Mouse (Mus musculus) liver, embryonic 14.5 days (tissue): ENCODE data around the gene Prss32. TPM values are rescaled to one million over a fixed set of nuclear protein-coding genes. Genes with fewer than 3 reads are reported as not detected.
"Not testable (repeated sequence)": the region's sequence is repeated elsewhere in the genome, so short reads cannot be mapped to it uniquely, and the experiment has no call there.

Experiments
- ATAC-seq: fragments of 200-750 bp; cut with Nextera tagmentation; 2 replicates; pipeline ENCODE4 v1.8.0; 2017; ENCODE audit warnings: moderate number of reproducible peaks, mild to moderate bottlenecking, moderate library complexity; ENCODE audit not compliant: insufficient read depth
- DNase-seq, 3 experiments: peaks; one replicate each; pipeline ENCODE4 v3.0.0-alpha.2; 2012 to 2013; ENCODE audit warnings: low read depth in 3 of 3, low spot score in 3 of 3
- H3K27ac ChIP-seq: fragments of 300-500 bp; sonication (generic); 2 replicates; pipeline ENCODE4 v1.5.1; 2014; ENCODE audit warnings: moderate library complexity, mild to moderate bottlenecking, control low read depth, inconsistent platforms
- H3K27me3 ChIP-seq: fragments of 300-500 bp; sonication (generic); 2 replicates; pipeline ENCODE4 v1.6.1; 2014; ENCODE audit warnings: mild to moderate bottlenecking, low read length, moderate library complexity; ENCODE audit not compliant: control insufficient read depth, insufficient read depth
- H3K36me3 ChIP-seq: fragments of 300-500 bp; sonication (generic); replicated peaks from 2 replicates; pipeline ENCODE4 v1.6.1; 2014; ENCODE audit warnings: low read depth; ENCODE audit not compliant: control insufficient read depth, insufficient read depth
- H3K4me1 ChIP-seq, 2 experiments: fragments of 200-500 bp in 1 of 2; fragments of 300-500 bp in 1 of 2; sonication (generic) in 1 of 2; replicated peaks; 2 replicates each; pipeline ENCODE4 v1.6.1; 2012 to 2014; ENCODE audit warnings: antibody characterized with exemption in 1 of 2, inconsistent platforms in 1 of 2, low read length in 1 of 2; ENCODE audit not compliant: control insufficient read depth in 2 of 2, insufficient read depth in 2 of 2
- H3K4me2 ChIP-seq: fragments of 300-500 bp; sonication (generic); 2 replicates; pipeline ENCODE4 v1.6.1; 2014; ENCODE audit warnings: low read depth, mild to moderate bottlenecking, control low read depth, moderate library complexity
- H3K4me3 ChIP-seq, 2 experiments: fragments of 200-500 bp in 1 of 2; fragments of 300-500 bp in 1 of 2; sonication (generic) in 1 of 2; 2 replicates each; pipeline ENCODE4 v1.5.1; 2012 to 2014; ENCODE audit warnings: low read depth in 2 of 2, low read length in 2 of 2, mild to moderate bottlenecking in 2 of 2, control low read depth in 1 of 2, inconsistent platforms in 1 of 2, moderate library complexity in 1 of 2; ENCODE audit not compliant: insufficient read depth in 1 of 2
- H3K9ac ChIP-seq: fragments of 300-500 bp; sonication (generic); replicated peaks from 2 replicates; pipeline ENCODE4 v1.6.1; 2014; ENCODE audit warnings: mild to moderate bottlenecking, control low read depth, moderate library complexity
- H3K9me3 ChIP-seq: fragments of 300-500 bp; sonication (generic); 2 replicates; pipeline ENCODE4 v1.6.1; 2016; ENCODE audit warnings: low read length, mixed read lengths; ENCODE audit not compliant: control insufficient read depth
- CTCF ChIP-seq: IDR thresholded peaks from 2 replicates; pipeline ENCODE4 v1.5.1; 2016; ENCODE audit warnings: antibody characterized with exemption, low read depth, control low read depth
- EP300 ChIP-seq: IDR thresholded peaks from 2 replicates; pipeline ENCODE4 v1.6.1; 2016; ENCODE audit warnings: antibody characterized with exemption, low read depth
- WGBS: fragments of 180-500 bp; shearing (Covaris S2); extraction: QIAGEN DNeasy Blood & Tissue Kit; methylation state at CpG from one replicate; pipeline ENCODE4 v1.1.7; 2014; ENCODE audit not compliant: insufficient replicate concordance; 5-methylcytosine and 5-hydroxymethylcytosine counted together
- microRNA-seq: library from miRNA; unstranded; fragments of <30 nt; microRNA quantifications from one replicate; pipeline ENCODE4, GENCODE M21; 2016
- polyA plus RNA-seq, 2 experiments: library from polyadenylated mRNA; depleted of rRNA in 1 of 2; stranded (reverse) in 1 of 2; unstranded in 1 of 2; fragments of >200 nt; fragmentation: Nextera tagmentation in 1 of 2; extraction: Ambion mirVana in 1 of 2; gene quantifications; 2 replicates each; pipeline versions ENCODE4 v1.2.1 to v1.2.3; 2012 to 2014

Prss32 gene
- polyA plus RNA-seq, 2 experiments = not detected

DNA sequence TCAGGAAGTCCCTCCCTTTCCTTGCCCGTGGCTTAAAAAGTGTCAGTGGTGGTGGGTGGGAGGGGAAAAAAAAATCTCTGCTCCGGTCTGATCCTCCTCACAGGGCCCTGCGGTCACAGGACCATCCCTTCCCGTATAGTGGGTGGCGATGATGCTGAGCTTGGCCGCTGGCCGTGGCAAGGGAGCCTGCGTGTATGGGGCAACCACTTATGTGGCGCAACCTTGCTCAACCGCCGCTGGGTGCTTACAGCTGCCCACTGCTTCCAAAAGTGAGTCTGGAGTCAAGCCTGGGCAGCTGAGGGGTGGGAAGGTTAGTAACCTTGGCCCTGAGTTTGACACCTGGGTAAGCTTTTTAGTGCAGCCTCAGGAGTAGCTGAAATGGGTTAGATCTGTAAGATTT is 24.9 kb downstream of the Prss32 start:
- DNase-seq (no peak), ATAC-seq (no peak)
- 68% methylated on average over 11 of the region's 11 CpGs for WGBS
- Histone ChIP-seq H3K27ac (no peak overlapping the region), H3K9me3 (no peaks in the 10 kb centered on the region), H3K27me3 (no peaks in the 10 kb centered on the region), H3K4me2 (no peak overlapping the region), H3K9ac (no peak overlapping the region), H3K36me3 (no peaks in the 10 kb centered on the region), H3K4me1 (no peaks in the 10 kb centered on the region), H3K4me3 (no peak overlapping the region)
- TF ChIP-seq EP300 (no peak), CTCF (no peak)

DNA sequence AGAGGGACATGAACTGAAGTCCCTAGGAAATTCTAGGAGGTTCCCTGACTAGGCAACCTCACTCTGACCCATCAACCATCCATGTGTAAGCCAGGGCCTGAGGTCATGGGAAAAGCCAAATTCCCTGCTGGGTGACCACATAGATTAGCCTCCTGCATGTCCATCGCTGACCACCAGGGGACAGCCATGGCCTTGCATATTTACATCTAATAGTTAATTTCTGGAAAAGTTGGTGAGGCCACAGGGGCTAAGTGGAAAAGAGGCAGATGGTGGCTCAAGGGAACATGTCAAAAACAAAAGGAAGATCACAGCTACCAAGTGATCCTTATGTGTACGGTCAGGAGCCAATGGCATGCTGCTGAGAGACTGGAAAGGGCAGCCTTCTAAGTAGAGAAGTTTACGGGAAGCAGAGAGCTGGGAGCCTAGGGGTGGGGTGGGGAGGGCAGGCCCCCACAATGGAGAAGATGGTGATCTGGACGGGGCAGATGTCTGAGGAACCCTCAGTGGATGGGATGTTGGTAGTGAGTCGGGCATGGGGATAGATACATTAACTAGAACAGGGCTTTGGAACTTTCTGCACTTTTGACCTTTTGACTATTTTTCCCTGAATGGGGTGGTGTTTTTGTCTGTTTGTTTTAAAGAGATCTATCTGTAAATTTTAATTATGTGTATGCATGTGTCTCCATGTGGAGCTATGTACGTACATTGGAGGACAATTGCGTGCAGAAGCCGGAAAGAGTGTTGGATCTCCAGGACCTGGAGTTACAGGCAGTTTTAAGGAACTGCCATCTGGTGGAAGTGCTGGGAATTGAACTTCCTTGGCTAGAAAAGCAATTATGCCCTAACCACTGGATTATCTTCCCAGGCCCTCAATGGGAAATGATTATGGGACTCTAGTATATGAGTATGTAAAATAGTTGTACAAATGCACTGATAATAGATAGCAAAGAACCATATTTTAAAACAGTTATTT is 30.5 kb downstream of the Prss32 start:
- DNase-seq (no peak), ATAC-seq (no peak)

GRCm38 (mm10) chr17:23876741-23877140 is 33.1 kb downstream of the Prss32 start:
- H3K4me1 ChIP-seq = no peaks in the 10 kb centered on the region
- no peak overlapping the region for H3K4me2 ChIP-seq
- no peaks in the 10 kb centered on the region for H3K27me3 ChIP-seq
- no peak for ATAC-seq
- no peaks in the 10 kb centered on the region for H3K36me3 ChIP-seq
- no peaks in the 10 kb centered on the region for H3K9me3 ChIP-seq
- TF ChIP-seq CTCF (no peak), EP300 (no peak)
- no peak overlapping the region for H3K27ac ChIP-seq
- H3K4me3 ChIP-seq = no peak overlapping the region
- no peak for DNase-seq
- WGBS = 40% methylated on average over 3 of the region's 3 CpGs
- no peak overlapping the region for H3K9ac ChIP-seq

More for the DNA sequence above, 30.5 kb downstream of the Prss32 start:
- 34% methylated on average over 8 of the region's 8 CpGs for WGBS
- H3K4me2 ChIP-seq = no peak overlapping the region
- no peak overlapping the region for H3K4me3 ChIP-seq
- TF ChIP-seq CTCF (peak; percentile 80), EP300 (no peak)
- H3K27ac ChIP-seq = no peak overlapping the region
- no peak overlapping the region for H3K9ac ChIP-seq
- no peaks in the 10 kb centered on the region for H3K27me3 ChIP-seq
- H3K4me1 ChIP-seq = no peaks in the 10 kb centered on the region
- H3K9me3 ChIP-seq = no peaks in the 10 kb centered on the region
- H3K36me3 ChIP-seq = no peaks in the 10 kb centered on the region

DNA sequence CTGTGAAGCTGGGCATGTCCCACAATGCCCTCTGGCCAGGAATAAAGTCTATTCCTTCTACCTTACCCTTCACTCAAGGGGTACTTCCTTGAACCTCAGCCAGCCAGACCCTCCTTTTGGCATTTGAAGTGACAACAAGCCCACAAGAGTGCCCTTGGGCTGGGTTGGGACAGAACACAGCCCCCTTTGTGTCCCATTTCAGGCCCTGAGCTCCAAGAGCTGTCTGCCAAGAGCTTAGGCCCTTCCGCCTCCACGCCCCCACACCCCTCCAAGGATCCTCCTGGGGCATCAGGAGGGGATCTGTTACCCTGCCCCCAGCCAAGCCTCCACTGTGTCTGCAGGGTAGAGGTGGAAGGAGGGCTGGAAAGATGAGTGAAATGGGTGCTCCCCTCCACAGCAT is 33.5 kb downstream of the Prss32 start:
- H3K4me2 ChIP-seq = no peak overlapping the region
- no peaks in the 10 kb centered on the region for H3K9me3 ChIP-seq
- no peak overlapping the region for H3K4me3 ChIP-seq
- WGBS = 81% methylated on average over 2 of the region's 2 CpGs
- no peaks in the 10 kb centered on the region for H3K36me3 ChIP-seq
- H3K4me1 ChIP-seq = no peaks in the 10 kb centered on the region
- H3K27me3 ChIP-seq = no peaks in the 10 kb centered on the region
- no peak for ATAC-seq
- H3K27ac ChIP-seq = no peak overlapping the region
- H3K9ac ChIP-seq = no peak overlapping the region
- DNase-seq = no peak
- TF ChIP-seq CTCF (no peak), EP300 (no peak)

- not testable (repeated sequence) for H3K9me3 ChIP-seq, DNase-seq, H3K27ac ChIP-seq, H3K27me3 ChIP-seq, H3K9ac ChIP-seq, H3K4me2 ChIP-seq, ATAC-seq, H3K36me3 ChIP-seq, H3K4me1 ChIP-seq, H3K4me3 ChIP-seq
- WGBS = 37% methylated on average over 4 of the region's 4 CpGs
These were observed 36.9 kb downstream of the Prss32 start, which contains the start of the genes Dcpp1 and Dcpp2 for GRCm38 (mm10) chr17:23880576-23880975. TSS of gene Dcpp1 (plus strand) at chr17:23880876. TSS of gene Dcpp2 (plus strand) at chr17:23880880.

Small RNA genes lying within 50 kb of the gene (microRNA-seq; reads per million reads assigned to microRNA genes)
- 2.1 reads per million for gene Mir5125

Other genes starting within 250 kb of the Prss32 start
- gene Zfp13, start 244.4 kb upstream of the Prss32 start, polyA plus RNA-seq (2012; rRNA removed) = 1.9 and 2.0 TPM in 2 replicates
- 1.3 TPM in 2 replicates for gene Zfp13, start 244.4 kb upstream of the Prss32 start, polyA plus RNA-seq (2014; fragmentation: Nextera tagmentation; extraction: Ambion mirVana)
- not detected in 2 replicates for gene Zscan10, start 243.0 kb upstream of the Prss32 start, polyA plus RNA-seq (2012; rRNA removed)
- gene Zscan10, start 243.0 kb upstream of the Prss32 start, polyA plus RNA-seq (2014; fragmentation: Nextera tagmentation; extraction: Ambion mirVana) = not detected in 2 replicates
- gene Mmp25, start 198.6 kb upstream of the Prss32 start, polyA plus RNA-seq (2012; rRNA removed) = 0.11 and 0.12 TPM in 2 replicates
- 0.11 TPM in 1 of 2 replicates, not detected in the other for gene Mmp25, start 198.6 kb upstream of the Prss32 start, polyA plus RNA-seq (2014; fragmentation: Nextera tagmentation; extraction: Ambion mirVana)
- 0.02 TPM in 2 replicates for gene Bicdl2, start 183.3 kb upstream of the Prss32 start, polyA plus RNA-seq (2012; rRNA removed)
- gene Bicdl2, start 183.3 kb upstream of the Prss32 start, polyA plus RNA-seq (2014; fragmentation: Nextera tagmentation; extraction: Ambion mirVana) = not detected in 2 replicates
- 11.3 and 15.3 TPM in 2 replicates for gene Hcfc1r1, start 170.3 kb upstream of the Prss32 start, polyA plus RNA-seq (2012; rRNA removed)
- 21.0 and 24.5 TPM in 2 replicates for gene Hcfc1r1, start 170.3 kb upstream of the Prss32 start, polyA plus RNA-seq (2014; fragmentation: Nextera tagmentation; extraction: Ambion mirVana)
- 14.8 and 17.2 TPM in 2 replicates for gene Thoc6, start 170.0 kb upstream of the Prss32 start, polyA plus RNA-seq (2012; rRNA removed)
- 21.4 and 21.5 TPM in 2 replicates for gene Thoc6, start 170.0 kb upstream of the Prss32 start, polyA plus RNA-seq (2014; fragmentation: Nextera tagmentation; extraction: Ambion mirVana)
- 1.4 and 1.7 TPM in 2 replicates for gene Tnfrsf12a, start 166.4 kb upstream of the Prss32 start, polyA plus RNA-seq (2012; rRNA removed)
- gene Tnfrsf12a, start 166.4 kb upstream of the Prss32 start, polyA plus RNA-seq (2014; fragmentation: Nextera tagmentation; extraction: Ambion mirVana) = 3.0 and 3.9 TPM in 2 replicates
- 0.64 and 0.68 TPM in 2 replicates for gene Cldn6, start 164.6 kb upstream of the Prss32 start, polyA plus RNA-seq (2012; rRNA removed)
- gene Cldn6, start 164.6 kb upstream of the Prss32 start, polyA plus RNA-seq (2014; fragmentation: Nextera tagmentation; extraction: Ambion mirVana) = 0.15 and 0.50 TPM in 2 replicates
- 0.04 TPM in 2 replicates for gene Cldn9, start 159.8 kb upstream of the Prss32 start, polyA plus RNA-seq (2012; rRNA removed)
- gene Cldn9, start 159.8 kb upstream of the Prss32 start, polyA plus RNA-seq (2014; fragmentation: Nextera tagmentation; extraction: Ambion mirVana) = 0.21 TPM in 1 of 2 replicates, not detected in the other
- 0.04 and 0.09 TPM in 2 replicates for gene 1520401A03Rik, start 121.1 kb upstream of the Prss32 start, polyA plus RNA-seq (2012; rRNA removed)
- gene 1520401A03Rik, start 121.1 kb upstream of the Prss32 start, polyA plus RNA-seq (2014; fragmentation: Nextera tagmentation; extraction: Ambion mirVana) = not detected in 2 replicates
- 29.6 and 35.0 TPM in 2 replicates for gene Pkmyt1, start 117.5 kb upstream of the Prss32 start, polyA plus RNA-seq (2012; rRNA removed)
- 21.2 and 24.5 TPM in 2 replicates for gene Pkmyt1, start 117.5 kb upstream of the Prss32 start, polyA plus RNA-seq (2014; fragmentation: Nextera tagmentation; extraction: Ambion mirVana)
- gene Paqr4, start 103.0 kb upstream of the Prss32 start, polyA plus RNA-seq (2012; rRNA removed) = 3.6 and 5.7 TPM in 2 replicates
- 6.4 and 7.2 TPM in 2 replicates for gene Paqr4, start 103.0 kb upstream of the Prss32 start, polyA plus RNA-seq (2014; fragmentation: Nextera tagmentation; extraction: Ambion mirVana)
- 0.02 and 0.03 TPM in 2 replicates for gene Kremen2, start 98.0 kb upstream of the Prss32 start, polyA plus RNA-seq (2012; rRNA removed)
- gene Kremen2, start 98.0 kb upstream of the Prss32 start, polyA plus RNA-seq (2014; fragmentation: Nextera tagmentation; extraction: Ambion mirVana) = not detected in 2 replicates
- gene Flywch1, start 72.3 kb upstream of the Prss32 start, polyA plus RNA-seq (2012; rRNA removed) = 4.0 and 4.3 TPM in 2 replicates
- 6.6 and 7.4 TPM in 2 replicates for gene Flywch1, start 72.3 kb upstream of the Prss32 start, polyA plus RNA-seq (2014; fragmentation: Nextera tagmentation; extraction: Ambion mirVana)
- 0.57 and 0.79 TPM in 2 replicates for gene Flywch2, start 57.8 kb upstream of the Prss32 start, polyA plus RNA-seq (2012; rRNA removed)
- 0.85 and 1.0 TPM in 2 replicates for gene Flywch2, start 57.8 kb upstream of the Prss32 start, polyA plus RNA-seq (2014; fragmentation: Nextera tagmentation; extraction: Ambion mirVana)
- gene Srrm2, start 53.3 kb upstream of the Prss32 start, polyA plus RNA-seq (2012; rRNA removed) = 136 and 152 TPM in 2 replicates
- gene Srrm2, start 53.3 kb upstream of the Prss32 start, polyA plus RNA-seq (2014; fragmentation: Nextera tagmentation; extraction: Ambion mirVana) = 107 and 120 TPM in 2 replicates
- 277 and 284 TPM in 2 replicates for gene Elob, start 14.7 kb upstream of the Prss32 start, polyA plus RNA-seq (2012; rRNA removed)
- gene Elob, start 14.7 kb upstream of the Prss32 start, polyA plus RNA-seq (2014; fragmentation: Nextera tagmentation; extraction: Ambion mirVana) = 519 and 544 TPM in 2 replicates
- gene Prss33, start 7.8 kb upstream of the Prss32 start, polyA plus RNA-seq (2012; rRNA removed) = 0.04 TPM in 1 of 2 replicates, not detected in the other
- gene Prss33, start 7.8 kb upstream of the Prss32 start, polyA plus RNA-seq (2014; fragmentation: Nextera tagmentation; extraction: Ambion mirVana) = not detected in 2 replicates
- gene Prss41, start 317 bp downstream of the Prss32 start, polyA plus RNA-seq (2012; rRNA removed) = 0.09 and 0.18 TPM in 2 replicates
- 0.06 TPM in 1 of 2 replicates, not detected in the other for gene Prss41, start 317 bp downstream of the Prss32 start, polyA plus RNA-seq (2014; fragmentation: Nextera tagmentation; extraction: Ambion mirVana)
- gene Prss21, start 24.2 kb downstream of the Prss32 start, polyA plus RNA-seq (2012; rRNA removed) = not detected in 2 replicates
- gene Prss21, start 24.2 kb downstream of the Prss32 start, polyA plus RNA-seq (2014; fragmentation: Nextera tagmentation; extraction: Ambion mirVana) = not detected in 2 replicates
- not detected in 2 replicates for gene Dcpp1, start 37.0 kb downstream of the Prss32 start, polyA plus RNA-seq (2012; rRNA removed)
- gene Dcpp1, start 37.0 kb downstream of the Prss32 start, polyA plus RNA-seq (2014; fragmentation: Nextera tagmentation; extraction: Ambion mirVana) = not detected in 2 replicates
- gene Dcpp2, start 37.0 kb downstream of the Prss32 start, polyA plus RNA-seq (2012; rRNA removed) = not detected in 2 replicates
- not detected in 2 replicates for gene Dcpp2, start 37.0 kb downstream of the Prss32 start, polyA plus RNA-seq (2014; fragmentation: Nextera tagmentation; extraction: Ambion mirVana)
- gene Dcpp3, start 73.6 kb downstream of the Prss32 start, polyA plus RNA-seq (2012; rRNA removed) = not detected in 2 replicates
- not detected in 2 replicates for gene Dcpp3, start 73.6 kb downstream of the Prss32 start, polyA plus RNA-seq (2014; fragmentation: Nextera tagmentation; extraction: Ambion mirVana)
- gene Sbp, start 97.8 kb downstream of the Prss32 start, polyA plus RNA-seq (2012; rRNA removed) = not detected in 2 replicates
- gene Sbp, start 97.8 kb downstream of the Prss32 start, polyA plus RNA-seq (2014; fragmentation: Nextera tagmentation; extraction: Ambion mirVana) = not detected in 2 replicates
- gene Sbpl, start 111.4 kb downstream of the Prss32 start, polyA plus RNA-seq (2012; rRNA removed) = not detected in 2 replicates
- not detected in 2 replicates for gene Sbpl, start 111.4 kb downstream of the Prss32 start, polyA plus RNA-seq (2014; fragmentation: Nextera tagmentation; extraction: Ambion mirVana)
- 0.07 and 0.13 TPM in 2 replicates for gene Prss30, start 136.7 kb downstream of the Prss32 start, polyA plus RNA-seq (2012; rRNA removed)
- 0.06 TPM in 1 of 2 replicates, not detected in the other for gene Prss30, start 136.7 kb downstream of the Prss32 start, polyA plus RNA-seq (2014; fragmentation: Nextera tagmentation; extraction: Ambion mirVana)
- gene Prss22, start 154.2 kb downstream of the Prss32 start, polyA plus RNA-seq (2012; rRNA removed) = not detected in 2 replicates
- not detected in 2 replicates for gene Prss22, start 154.2 kb downstream of the Prss32 start, polyA plus RNA-seq (2014; fragmentation: Nextera tagmentation; extraction: Ambion mirVana)
- gene Prss27, start 194.3 kb downstream of the Prss32 start, polyA plus RNA-seq (2012; rRNA removed) = not detected in 2 replicates
- not detected in 2 replicates for gene Prss27, start 194.3 kb downstream of the Prss32 start, polyA plus RNA-seq (2014; fragmentation: Nextera tagmentation; extraction: Ambion mirVana)
- 9.3 and 10.0 TPM in 2 replicates for gene Kctd5, start 229.6 kb downstream of the Prss32 start, polyA plus RNA-seq (2012; rRNA removed)
- 10.9 and 11.3 TPM in 2 replicates for gene Kctd5, start 229.6 kb downstream of the Prss32 start, polyA plus RNA-seq (2014; fragmentation: Nextera tagmentation; extraction: Ambion mirVana)